Mouse (Mus musculus) heart, embryonic 15.5 days (tissue): ENCODE results near the gene Mfap3l. TPM values are rescaled to one million over a fixed set of nuclear protein-coding genes. Genes with fewer than 3 reads are reported as not detected.
"Not testable (repeated sequence)": the region's sequence is repeated elsewhere in the genome, so short reads cannot be mapped to it uniquely, and the experiment has no call there.

Experiments used
- ATAC-seq: fragments of 200-750 bp; cut with Nextera tagmentation; replicated peaks from 2 replicates; pipeline ENCODE4 v1.8.0; 2017; ENCODE audit warnings: low read depth, moderate TSS enrichment; ENCODE audit not compliant: insufficient number of reproducible peaks, insufficient read depth, low FRiP score
- H3K27ac ChIP-seq: fragments of 300-500 bp; sonication (generic); 2 replicates; pipeline ENCODE4 v1.5.1; 2015; ENCODE audit warnings: mild to moderate bottlenecking, inconsistent platforms
- H3K27me3 ChIP-seq: fragments of 300-500 bp; sonication (generic); 2 replicates; pipeline ENCODE4 v1.6.1; 2015; ENCODE audit warnings: inconsistent platforms
- H3K36me3 ChIP-seq: fragments of 300-500 bp; sonication (generic); 2 replicates; pipeline ENCODE4 v1.6.1; 2015; ENCODE audit warnings: mild to moderate bottlenecking, inconsistent platforms
- H3K4me1 ChIP-seq: fragments of 300-500 bp; sonication (generic); replicated peaks from 2 replicates; pipeline ENCODE4 v1.6.1; 2015; ENCODE audit warnings: inconsistent platforms
- H3K4me2 ChIP-seq: fragments of 300-500 bp; sonication (generic); 2 replicates; pipeline ENCODE4 v1.6.1; 2015; ENCODE audit warnings: inconsistent platforms, mild to moderate bottlenecking, moderate library complexity
- H3K4me3 ChIP-seq: fragments of 300-500 bp; sonication (generic); 2 replicates; pipeline ENCODE4 v1.5.1; 2015; ENCODE audit warnings: mild to moderate bottlenecking, inconsistent platforms
- H3K9ac ChIP-seq: fragments of 300-500 bp; sonication (generic); 2 replicates; pipeline ENCODE4 v1.6.1; 2015; ENCODE audit warnings: mild to moderate bottlenecking, inconsistent platforms
- H3K9me3 ChIP-seq: fragments of 300-500 bp; sonication (generic); replicated peaks from 2 replicates; pipeline ENCODE4 v1.6.1; 2016; ENCODE audit warnings: inconsistent platforms
- WGBS: fragments of 180-500 bp; shearing (Covaris S2); methylation state at CpG from one replicate; pipeline ENCODE4 v1.1.7; 2015; ENCODE audit warnings: mixed read lengths; 5-methylcytosine and 5-hydroxymethylcytosine counted together
- polyA plus RNA-seq: library from polyadenylated mRNA; unstranded; fragments of >200 nt; fragmentation: Nextera tagmentation; extraction: Ambion mirVana; gene quantifications from 2 replicates; pipeline ENCODE4 v1.2.1, GENCODE M21; 2015

Gene Mfap3l
- polyA plus RNA-seq, result 0.67 and 0.96 TPM in 2 replicates

- H3K27me3 ChIP-seq, result peaks cover 10% of the 10 kb centered on the region; the same call in 1 of the 2 replicates
- H3K36me3 ChIP-seq, result no peaks in the 10 kb centered on the region
- peak within 1 kb of the TSS; percentile 94 for H3K4me2 ChIP-seq
- H3K9ac ChIP-seq, result peak within 1 kb of the TSS; percentile 57
- peaks cover 14% of the 10 kb centered on the region for H3K4me1 ChIP-seq
- peak within 1 kb of the TSS; percentile 63 for H3K4me3 ChIP-seq
- peak within 1 kb of the TSS; percentile 54 for H3K27ac ChIP-seq
- under 1% methylated on average over 60 of the region's 60 CpGs for WGBS
- no peaks in the 10 kb centered on the region for H3K9me3 ChIP-seq
- ATAC-seq, result peak; percentile 99
Observed at GRCm38 (mm10) chr8:60632250-60632932, at the start of gene Mfap3l. Gene Mfap3l (plus strand): TSS chr8:60632827.

GRCm38 (mm10) chr8:60583369-60583768 is 49.3 kb upstream of the Mfap3l start:
- no peak overlapping the region for H3K27ac ChIP-seq
- H3K9me3 ChIP-seq, result no peaks in the 10 kb centered on the region
- H3K9ac ChIP-seq, result no peak overlapping the region
- H3K36me3 ChIP-seq, result no peaks in the 10 kb centered on the region
- no peaks in the 10 kb centered on the region for H3K4me1 ChIP-seq
- H3K27me3 ChIP-seq, result no peaks in the 10 kb centered on the region
- ATAC-seq, result no peak
- no peak overlapping the region for H3K4me2 ChIP-seq
- H3K4me3 ChIP-seq, result no peak overlapping the region
- 35% methylated on average over 2 of the region's 2 CpGs for WGBS

DNA sequence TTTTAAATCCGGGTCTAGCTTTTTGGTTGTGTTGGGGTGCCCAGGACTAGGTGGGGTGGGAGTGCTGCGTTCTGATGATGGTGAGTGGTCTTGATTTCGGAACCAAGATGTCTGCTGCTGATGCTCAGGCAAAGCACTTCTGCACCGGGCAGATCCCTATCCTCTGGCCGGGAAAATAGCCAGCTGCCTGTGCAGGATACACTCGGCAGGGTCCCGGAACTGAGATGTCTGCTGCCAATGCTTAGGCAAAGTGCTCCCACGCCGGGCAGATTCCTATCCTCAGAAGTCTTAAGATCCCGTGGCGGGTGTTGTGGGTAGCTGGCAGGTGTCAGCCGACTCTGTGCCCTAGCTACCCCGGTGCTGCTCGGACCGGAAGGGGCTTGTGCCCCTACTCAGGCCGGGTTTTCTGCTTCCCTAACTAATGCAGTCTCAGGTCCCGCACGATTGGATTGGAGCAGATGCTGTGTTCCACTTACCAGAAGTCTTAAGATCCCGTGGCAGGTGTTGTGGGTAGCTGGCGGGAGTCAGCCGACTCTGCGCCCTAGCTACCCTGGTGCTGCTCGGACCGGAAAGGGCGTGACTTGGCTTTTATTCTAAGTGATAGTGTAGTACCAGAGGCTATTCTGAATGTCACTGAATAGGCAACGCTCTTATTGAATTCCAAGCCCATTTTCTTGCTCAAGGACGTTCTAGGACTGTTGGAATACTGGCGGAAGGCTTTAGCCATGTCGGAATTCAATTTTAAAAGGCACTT is 41.1 kb upstream of the Mfap3l start:
- not testable (repeated sequence) for H3K9me3 ChIP-seq, H3K4me2 ChIP-seq, H3K4me1 ChIP-seq, H3K4me3 ChIP-seq, H3K27me3 ChIP-seq, ATAC-seq, H3K27ac ChIP-seq, H3K36me3 ChIP-seq, H3K9ac ChIP-seq
- WGBS, result 79% methylated on average over 29 of the region's 29 CpGs

DNA sequence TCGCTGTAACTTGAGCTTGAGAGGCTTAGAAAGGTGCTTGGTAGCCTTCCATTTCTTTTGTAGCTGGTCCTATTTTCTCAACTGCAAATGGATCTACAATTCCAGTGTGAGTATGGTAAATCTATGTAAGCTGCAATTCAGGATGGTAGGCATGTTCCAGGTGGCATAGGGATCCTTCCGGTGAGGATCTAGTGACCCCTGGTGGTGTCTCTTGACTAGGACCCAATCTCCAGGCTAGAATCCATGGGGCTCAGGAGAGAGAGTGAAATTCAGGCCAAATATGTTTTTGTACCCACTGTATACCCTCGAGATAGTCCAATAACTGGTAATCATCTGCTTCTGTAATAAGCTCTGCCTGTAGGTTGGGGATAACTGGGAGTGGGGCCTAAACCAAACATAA is 37.9 kb upstream of the Mfap3l start:
- H3K27ac ChIP-seq, result no peak overlapping the region
- H3K4me3 ChIP-seq, result no peak overlapping the region
- no peak for ATAC-seq
- H3K27me3 ChIP-seq, result no peaks in the 10 kb centered on the region
- no peaks in the 10 kb centered on the region for H3K36me3 ChIP-seq
- no peaks in the 10 kb centered on the region for H3K4me1 ChIP-seq
- no peaks in the 10 kb centered on the region for H3K9me3 ChIP-seq
- no peak overlapping the region for H3K9ac ChIP-seq
- no peak overlapping the region for H3K4me2 ChIP-seq
- 63% methylated on average over 3 of the region's 3 CpGs for WGBS

DNA sequence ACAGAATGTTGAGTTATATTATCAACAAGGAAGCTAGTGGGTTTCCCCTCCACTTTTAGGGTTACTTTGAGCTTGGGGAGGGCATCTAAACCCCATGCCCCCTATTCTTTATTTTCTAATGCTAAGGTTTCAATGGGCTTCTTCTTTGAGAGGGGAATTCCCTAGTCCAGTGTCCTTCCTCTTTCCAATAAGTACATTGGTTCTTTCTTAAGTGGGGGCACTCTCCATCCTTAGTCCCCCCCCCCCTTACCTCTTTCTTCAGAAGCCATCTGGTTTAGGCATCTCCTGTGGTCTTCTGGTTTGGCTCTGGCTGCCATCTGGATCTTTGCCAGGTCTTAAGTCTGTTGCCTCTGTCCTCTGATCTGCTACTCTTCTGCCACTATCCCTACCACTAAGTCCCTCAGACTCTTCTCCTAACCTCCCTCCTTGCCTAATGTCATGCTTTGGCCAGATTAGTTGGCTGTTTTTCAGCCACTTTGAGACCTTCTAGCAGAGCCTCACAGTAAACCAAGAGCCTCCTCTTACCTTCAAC is 21.0 kb upstream of the Mfap3l start:
- no peaks in the 10 kb centered on the region for H3K36me3 ChIP-seq

DNA sequence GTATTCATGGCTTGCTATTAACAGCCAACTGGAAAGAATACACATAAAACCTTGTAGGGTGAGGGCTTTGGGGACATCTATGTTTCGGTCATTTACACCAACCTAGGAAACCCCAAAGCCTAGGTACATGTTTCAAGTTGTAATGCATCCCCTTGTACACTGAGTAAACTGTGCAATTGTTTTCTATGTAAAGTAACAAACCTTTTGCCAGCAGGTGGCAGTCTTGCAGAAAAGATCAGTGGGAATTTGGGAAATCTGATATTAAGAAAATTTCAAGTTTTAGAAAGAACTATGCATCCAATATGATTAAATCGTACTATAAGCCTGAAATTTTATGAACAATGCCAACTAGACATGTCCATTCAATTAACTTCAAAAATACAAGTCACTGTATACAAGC is 15.7 kb upstream of the Mfap3l start:
- no peaks in the 10 kb centered on the region for H3K27me3 ChIP-seq
- no peak overlapping the region for H3K4me2 ChIP-seq
- no peak for ATAC-seq
- no peak overlapping the region for H3K9ac ChIP-seq
- 30% methylated on average over 2 of the region's 2 CpGs for WGBS
- H3K4me3 ChIP-seq, result no peak overlapping the region
- H3K4me1 ChIP-seq, result no peaks in the 10 kb centered on the region
- no peaks in the 10 kb centered on the region for H3K36me3 ChIP-seq
- no peak overlapping the region for H3K27ac ChIP-seq
- no peaks in the 10 kb centered on the region for H3K9me3 ChIP-seq

More for the DNA sequence above, 21.0 kb upstream of the Mfap3l start:
- no peaks in the 10 kb centered on the region for H3K4me1 ChIP-seq
- no peak overlapping the region for H3K9ac ChIP-seq
- no peak for ATAC-seq
- H3K9me3 ChIP-seq, result no peaks in the 10 kb centered on the region
- no peak overlapping the region for H3K4me3 ChIP-seq
- no peaks in the 10 kb centered on the region for H3K27me3 ChIP-seq
- no peak overlapping the region for H3K27ac ChIP-seq
- no peak overlapping the region for H3K4me2 ChIP-seq

DNA sequence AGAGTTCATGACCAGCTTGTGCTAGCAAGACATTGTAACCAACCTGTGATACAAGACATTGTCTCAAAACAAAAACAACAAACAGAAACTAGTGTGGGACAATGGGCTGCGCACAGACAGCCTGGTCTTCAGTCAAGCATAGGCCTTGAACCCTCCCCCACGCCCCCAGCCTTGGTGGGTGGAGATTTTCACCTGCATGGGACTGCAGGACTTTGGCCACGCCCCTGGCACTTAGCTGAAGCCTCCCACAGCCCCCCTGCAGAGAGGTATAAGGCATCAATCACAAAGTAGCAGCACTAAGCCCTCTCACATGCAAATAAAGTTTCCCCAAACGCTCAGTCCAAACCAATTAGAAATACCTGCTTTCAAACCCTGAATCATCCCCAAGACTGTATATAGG is 11.1 kb upstream of the Mfap3l start:
- Histone ChIP-seq H3K27me3 (no peaks in the 10 kb centered on the region), H3K4me1 (no peaks in the 10 kb centered on the region), H3K4me3 (no peak overlapping the region), H3K36me3 (no peaks in the 10 kb centered on the region), H3K27ac (no peak overlapping the region), H3K4me2 (no peak overlapping the region), H3K9me3 (no peaks in the 10 kb centered on the region), H3K9ac (no peak overlapping the region)
- WGBS, result 68% methylated on average over 4 of the region's 4 CpGs
- no peak for ATAC-seq

DNA sequence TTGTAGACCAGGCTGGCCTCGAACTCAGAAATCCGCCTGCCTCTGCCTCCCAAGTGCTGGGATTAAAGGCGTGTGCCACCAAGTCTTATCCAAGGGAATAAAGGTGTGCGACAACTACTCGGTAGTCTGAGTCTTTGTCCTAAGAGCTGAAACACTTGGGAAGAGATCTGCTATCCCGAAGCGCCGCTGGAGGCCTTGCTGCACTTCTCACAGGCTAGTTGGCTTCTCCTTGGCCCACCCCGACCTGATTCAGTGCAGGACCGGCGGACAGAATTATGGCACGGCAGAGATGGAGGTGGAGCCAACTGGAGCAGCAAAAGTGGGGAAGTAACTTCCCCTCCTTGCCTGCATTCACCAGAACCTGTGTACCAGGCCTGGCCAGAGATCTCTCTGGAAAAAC is 10.6 kb upstream of the Mfap3l start:
- Histone ChIP-seq H3K27ac (no peak overlapping the region), H3K4me1 (no peaks in the 10 kb centered on the region), H3K9me3 (no peaks in the 10 kb centered on the region), H3K36me3 (no peaks in the 10 kb centered on the region), H3K27me3 (no peaks in the 10 kb centered on the region), H3K4me3 (no peak overlapping the region), H3K4me2 (no peak overlapping the region), H3K9ac (no peak overlapping the region)
- WGBS, result 86% methylated on average over 12 of the region's 12 CpGs
- no peak for ATAC-seq

DNA sequence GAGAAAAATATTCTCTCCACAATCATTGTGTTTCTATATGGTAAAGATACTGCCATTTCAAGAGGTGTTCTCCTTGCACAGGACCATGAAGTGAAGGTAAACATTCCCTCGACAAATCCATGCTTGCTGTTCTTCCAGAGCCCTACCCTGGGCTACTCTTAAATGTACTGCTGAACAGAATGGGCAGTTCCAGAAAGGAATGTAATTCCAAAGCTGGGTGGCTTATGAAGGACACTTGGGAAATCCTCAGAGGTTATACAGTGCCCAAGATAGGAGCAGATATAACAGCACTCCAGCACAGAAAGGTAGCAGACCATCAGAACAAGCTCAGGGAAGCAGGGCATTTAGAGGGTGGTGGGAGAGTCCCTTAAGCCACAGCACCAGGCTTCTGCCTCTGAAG is 9.2 kb upstream of the Mfap3l start:
- H3K9me3 ChIP-seq, result no peaks in the 10 kb centered on the region
- H3K36me3 ChIP-seq, result no peaks in the 10 kb centered on the region
- no peak for ATAC-seq
- H3K4me1 ChIP-seq, result no peaks in the 10 kb centered on the region
- H3K4me3 ChIP-seq, result no peak overlapping the region
- no peak overlapping the region for H3K27ac ChIP-seq
- H3K9ac ChIP-seq, result no peak overlapping the region
- H3K4me2 ChIP-seq, result no peak overlapping the region
- no peaks in the 10 kb centered on the region for H3K27me3 ChIP-seq
- 60% methylated on average over 1 of the region's 1 CpGs for WGBS

DNA sequence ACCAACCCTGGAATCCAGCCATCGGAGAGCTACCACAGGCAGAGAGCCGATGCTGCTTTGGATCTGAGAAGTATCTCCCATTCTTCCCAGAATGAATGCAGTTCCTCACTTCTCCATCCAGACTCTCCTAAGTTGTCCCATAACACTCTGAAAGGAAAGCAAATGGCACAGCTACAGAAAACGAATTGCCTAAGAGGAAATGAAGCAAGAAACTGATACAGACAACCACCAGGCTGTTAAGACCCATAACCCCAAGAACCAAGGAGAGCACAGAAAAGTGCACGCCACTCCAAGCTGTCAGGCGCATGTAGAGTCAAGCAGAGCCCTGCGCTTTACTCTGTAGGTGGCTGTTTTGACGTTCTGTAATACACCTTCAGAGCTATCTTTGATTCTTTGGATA is 7.9 kb upstream of the Mfap3l start:
- H3K4me2 ChIP-seq, result no peak overlapping the region
- WGBS, result 73% methylated on average over 7 of the region's 7 CpGs
- no peak for ATAC-seq

DNA sequence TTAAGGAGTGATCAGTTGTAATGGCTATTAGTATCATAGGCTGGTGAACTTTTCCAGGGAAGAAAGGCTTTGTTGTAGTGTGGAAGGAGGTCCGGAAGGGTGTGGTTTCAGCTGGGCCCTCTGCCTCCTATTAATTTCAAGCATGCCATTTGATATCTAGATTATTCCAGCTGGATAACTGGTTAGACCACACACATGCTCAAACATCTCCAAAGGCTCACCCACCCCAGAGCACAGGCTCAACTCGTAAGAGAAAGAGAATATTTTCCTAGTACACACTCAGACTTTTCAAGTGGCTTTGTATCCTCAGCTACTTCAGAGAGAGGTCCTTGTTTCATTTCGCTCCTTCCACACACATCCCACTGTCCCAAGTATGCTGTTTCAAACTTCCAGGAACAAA is 4.7 kb upstream of the Mfap3l start:
- Histone ChIP-seq H3K4me3 (no peak overlapping the region), H3K9me3 (no peaks in the 10 kb centered on the region), H3K27me3 (peaks cover 10% of the 10 kb centered on the region; the same call in 1 of the 2 replicates), H3K4me2 (no peak overlapping the region), H3K36me3 (no peaks in the 10 kb centered on the region), H3K27ac (no peak overlapping the region), H3K4me1 (peaks cover 10% of the 10 kb centered on the region; the same call in 1 of the 2 replicates), H3K9ac (no peak overlapping the region)
- ATAC-seq, result no peak
- WGBS, result 66% methylated on average over 3 of the region's 3 CpGs

More for the DNA sequence above, 7.9 kb upstream of the Mfap3l start:
- Histone ChIP-seq H3K4me3 (no peak overlapping the region), H3K9ac (no peak overlapping the region), H3K9me3 (no peaks in the 10 kb centered on the region), H3K27ac (no peak overlapping the region), H3K4me1 (no peaks in the 10 kb centered on the region), H3K36me3 (no peaks in the 10 kb centered on the region), H3K27me3 (peaks cover 4% of the 10 kb centered on the region; the same call in 1 of the 2 replicates)
